Mouse (Mus musculus) olfactory bulb, adult 2 months (tissue): Measurements from ENCODE around the gene Poc1a. TPM values are rescaled to one million over a fixed set of nuclear protein-coding genes. Genes with fewer than 3 reads are reported as not detected.

Source experiments
- H3K27ac ChIP-seq: fragments of 200-500 bp; 2 replicates; pipeline ENCODE4 v1.5.1; 2012; ENCODE audit warnings: low read depth, low read length; ENCODE audit not compliant: insufficient read depth
- H3K4me1 ChIP-seq: fragments of 200-500 bp; 2 replicates; pipeline ENCODE4 v1.6.1; 2012; ENCODE audit warnings: low read length; ENCODE audit not compliant: control insufficient read depth, insufficient read depth
- H3K4me3 ChIP-seq: fragments of 200-500 bp; 2 replicates; pipeline ENCODE4 v1.5.1; 2012; ENCODE audit warnings: mild to moderate bottlenecking, low read depth, low read length, moderate library complexity; ENCODE audit not compliant: insufficient read depth
- CTCF ChIP-seq: fragments of 200-500 bp; IDR thresholded peaks from 2 replicates; pipeline ENCODE4 v1.5.1; 2012; ENCODE audit warnings: low read depth, mild to moderate bottlenecking, low read length, moderate library complexity; ENCODE audit not compliant: insufficient read depth
- POLR2A ChIP-seq: fragments of 200-500 bp; IDR thresholded peaks from 2 replicates; pipeline ENCODE4 v1.6.1; 2012; ENCODE audit warnings: mild to moderate bottlenecking, low read depth, low read length, moderate library complexity; ENCODE audit not compliant: insufficient read depth
- WGBS: fragments of 180-500 bp; shearing (Covaris S2); methylation state at CpG from one replicate; pipeline ENCODE4 v1.1.7; 2018; 5-methylcytosine and 5-hydroxymethylcytosine counted together
- polyA plus RNA-seq: library from polyadenylated mRNA; stranded (reverse); fragments of >200 nt; gene quantifications from 2 replicates; pipeline ENCODE4 v1.2.4, GENCODE M21; 2012; ENCODE audit warnings: low replicate concordance; ENCODE audit not compliant: missing spikeins, insufficient read depth, insufficient read length

The Poc1a gene
- polyA plus RNA-seq, 1 experiment: not detected

DNA sequence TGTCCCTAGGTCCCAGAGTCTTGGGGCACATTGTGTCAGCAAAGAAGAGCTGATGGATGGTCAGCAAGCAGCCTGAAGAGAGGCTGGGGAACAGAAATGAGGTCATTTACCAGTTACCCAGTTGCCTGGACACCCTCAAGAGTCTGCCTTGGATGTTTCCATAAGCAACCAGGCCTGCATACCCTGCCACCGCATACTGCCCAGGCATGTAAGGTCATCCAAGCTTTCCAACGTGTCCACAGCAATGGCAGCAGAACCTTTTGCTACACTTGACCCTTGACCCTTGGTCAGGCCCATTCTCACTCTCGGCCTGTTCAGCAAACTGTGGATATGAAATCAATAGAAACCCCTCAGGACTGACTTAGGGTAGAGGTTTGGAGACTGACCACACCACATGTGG lies 19.4 kb upstream of the Poc1a start:
- Histone ChIP-seq H3K4me3 (no peak overlapping the region), H3K27ac (no peak overlapping the region), H3K4me1 (no peaks in the 10 kb centered on the region)
- TF ChIP-seq CTCF: no peak
- no peak for TF ChIP-seq POLR2A
- 92% methylated on average over 3 of the region's 3 CpGs for WGBS

DNA sequence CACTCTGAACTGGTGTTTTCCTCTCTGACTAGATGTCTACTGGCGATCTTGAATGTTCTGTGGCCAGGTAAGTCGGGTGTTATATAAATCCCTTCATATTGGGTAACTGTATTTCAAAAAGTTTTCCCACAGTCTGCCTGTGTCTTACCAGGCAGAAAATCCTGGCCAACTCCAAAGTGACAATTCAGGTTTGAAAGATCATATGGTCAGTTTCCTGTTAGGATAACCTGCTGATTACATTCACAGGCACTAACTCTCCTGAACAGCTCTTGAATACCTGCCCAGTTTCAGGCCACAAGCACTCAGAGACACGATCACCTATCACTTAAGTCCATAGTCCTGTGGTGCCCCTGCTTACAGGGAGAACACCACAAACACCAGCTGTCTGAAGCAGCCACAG lies 18.8 kb upstream of the Poc1a start:
- H3K4me3 ChIP-seq: no peak overlapping the region
- H3K4me1 ChIP-seq: no peaks in the 10 kb centered on the region
- 84% methylated on average over 3 of the region's 3 CpGs for WGBS
- H3K27ac ChIP-seq: no peak overlapping the region
- TF ChIP-seq CTCF (no peak), POLR2A (no peak)

DNA sequence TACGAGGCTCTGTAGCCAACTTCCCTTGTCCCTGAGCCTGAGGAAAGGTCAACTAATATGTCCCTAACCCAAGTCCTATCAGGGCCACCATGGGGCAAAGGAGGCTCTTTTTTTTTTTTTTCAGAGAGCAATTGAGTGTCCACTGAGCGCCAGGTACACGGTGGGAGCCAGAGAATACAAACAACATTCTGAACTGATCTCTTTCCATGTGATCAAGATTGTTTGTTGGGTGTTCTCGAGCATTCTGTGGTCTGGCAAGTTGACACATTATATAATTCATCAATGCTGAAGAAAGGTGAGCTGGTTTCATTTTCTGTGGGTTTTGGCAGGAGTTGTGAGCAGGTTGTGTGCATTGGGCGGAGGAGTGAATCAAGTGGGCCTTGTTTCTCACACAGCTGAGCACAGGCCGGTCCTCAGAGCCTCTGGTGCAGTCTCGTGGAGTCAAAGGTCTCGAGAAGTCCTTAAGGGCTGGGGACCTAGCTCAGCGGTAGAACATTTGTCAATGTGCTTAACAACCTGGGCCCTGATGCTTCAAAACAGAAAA lies 17.4 kb upstream of the Poc1a start:
- Histone ChIP-seq H3K27ac (no peak overlapping the region), H3K4me3 (no peak overlapping the region), H3K4me1 (no peaks in the 10 kb centered on the region)
- TF ChIP-seq POLR2A: no peak
- TF ChIP-seq CTCF: no peak
- WGBS: 80% methylated on average over 9 of the region's 9 CpGs

DNA sequence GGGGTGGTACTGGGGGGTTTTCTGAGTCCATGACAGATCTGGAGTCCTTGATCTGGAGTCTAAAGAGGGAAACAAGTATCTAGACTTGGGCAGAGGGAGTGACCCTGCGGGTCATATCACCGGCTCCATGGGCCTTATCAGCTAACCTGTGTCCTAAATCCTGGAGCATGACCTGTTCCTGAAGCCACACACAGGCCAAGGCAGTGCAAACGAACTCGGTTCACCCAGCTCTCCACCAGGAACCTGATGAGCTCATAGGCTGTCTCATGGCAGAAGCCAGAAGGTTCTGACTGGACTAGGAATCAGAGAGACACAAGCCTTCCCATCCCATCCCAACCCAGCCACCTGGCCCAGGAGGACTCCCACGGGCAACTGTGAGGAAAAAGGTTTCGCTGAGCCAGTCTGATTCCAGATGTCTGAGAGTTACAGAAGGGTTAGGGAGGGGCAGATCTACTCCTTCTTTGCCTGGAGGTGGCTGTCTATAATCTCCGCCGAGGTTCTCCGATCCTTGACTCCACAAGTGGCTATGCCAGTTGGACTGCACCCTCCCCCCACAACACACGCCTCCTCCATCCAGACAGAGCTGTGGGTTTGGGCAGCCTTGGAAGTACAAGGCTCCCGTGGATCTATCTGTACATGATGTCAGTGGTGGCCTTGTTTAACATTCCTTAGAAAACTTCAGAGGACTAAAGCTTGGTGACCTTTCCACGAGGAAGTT lies 15.3 kb upstream of the Poc1a start:
- no peak overlapping the region for H3K4me3 ChIP-seq
- H3K27ac ChIP-seq: no peak overlapping the region
- peaks cover 9% of the 10 kb centered on the region for H3K4me1 ChIP-seq
- TF ChIP-seq POLR2A (no peak), CTCF (no peak)
- WGBS: 86% methylated on average over 12 of the region's 12 CpGs

DNA sequence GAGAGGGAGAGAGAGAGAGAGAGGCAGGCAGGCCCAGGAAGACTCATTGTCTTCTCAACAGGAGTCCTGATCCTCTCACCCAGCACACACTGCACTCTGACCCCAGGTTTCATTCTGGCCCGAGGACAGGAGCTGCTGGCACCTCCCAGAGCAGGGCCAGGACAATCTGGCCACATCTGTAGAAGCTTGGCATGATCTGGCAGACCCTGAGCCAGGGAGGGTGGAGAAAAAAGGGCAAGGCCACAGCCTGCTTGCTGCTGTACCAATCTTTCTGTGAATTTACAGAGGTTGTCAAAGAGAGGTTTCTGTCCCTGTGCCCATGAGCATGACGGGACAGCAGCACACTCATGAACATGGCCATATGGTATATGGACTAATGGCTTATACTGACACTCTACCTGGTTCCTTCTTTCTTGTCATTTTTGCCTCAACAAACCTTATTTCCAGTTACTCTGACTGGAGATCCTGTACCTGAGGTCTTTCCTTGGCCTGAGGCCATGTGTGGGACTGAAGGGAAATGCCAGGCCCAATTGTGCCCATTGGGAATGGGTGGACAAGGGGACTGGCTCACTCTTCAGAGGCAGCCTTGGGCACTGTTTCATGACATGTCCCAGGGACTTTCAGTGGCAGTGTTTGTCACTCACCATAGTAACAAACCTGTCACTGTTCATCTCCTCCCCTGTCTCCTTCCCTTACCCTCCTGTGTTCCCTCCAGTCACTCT lies 13.8 kb upstream of the Poc1a start:
- Histone ChIP-seq H3K4me3 (no peak overlapping the region), H3K27ac (no peak overlapping the region), H3K4me1 (peaks cover 9% of the 10 kb centered on the region)
- WGBS: 64% methylated on average over 2 of the region's 2 CpGs
- TF ChIP-seq POLR2A (no peak), CTCF (no peak)

DNA sequence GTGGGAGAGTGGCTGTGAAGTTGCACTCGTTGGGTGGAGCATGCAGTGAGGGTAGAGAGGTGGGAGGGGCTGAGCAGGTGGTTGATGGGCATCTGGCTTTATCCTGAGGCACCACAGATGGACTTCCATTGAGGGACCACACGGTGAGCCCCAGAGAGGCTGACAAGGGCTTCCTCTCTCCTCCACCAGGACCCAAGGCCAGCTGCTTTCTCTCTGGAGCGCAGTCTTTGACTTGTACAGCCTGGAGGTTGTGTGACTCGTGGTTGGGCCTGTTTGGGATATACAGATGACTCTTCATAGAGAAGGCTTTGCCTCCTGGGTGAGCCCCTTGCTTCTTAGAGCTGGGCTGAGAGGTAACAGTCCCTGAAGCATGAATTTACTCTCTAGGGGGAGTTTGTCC lies 12.4 kb upstream of the Poc1a start:
- H3K4me1 ChIP-seq: peaks cover 9% of the 10 kb centered on the region
- 62% methylated on average over 4 of the region's 4 CpGs for WGBS
- H3K27ac ChIP-seq: no peak overlapping the region
- no peak overlapping the region for H3K4me3 ChIP-seq
- no peak for TF ChIP-seq POLR2A
- no peak for TF ChIP-seq CTCF

DNA sequence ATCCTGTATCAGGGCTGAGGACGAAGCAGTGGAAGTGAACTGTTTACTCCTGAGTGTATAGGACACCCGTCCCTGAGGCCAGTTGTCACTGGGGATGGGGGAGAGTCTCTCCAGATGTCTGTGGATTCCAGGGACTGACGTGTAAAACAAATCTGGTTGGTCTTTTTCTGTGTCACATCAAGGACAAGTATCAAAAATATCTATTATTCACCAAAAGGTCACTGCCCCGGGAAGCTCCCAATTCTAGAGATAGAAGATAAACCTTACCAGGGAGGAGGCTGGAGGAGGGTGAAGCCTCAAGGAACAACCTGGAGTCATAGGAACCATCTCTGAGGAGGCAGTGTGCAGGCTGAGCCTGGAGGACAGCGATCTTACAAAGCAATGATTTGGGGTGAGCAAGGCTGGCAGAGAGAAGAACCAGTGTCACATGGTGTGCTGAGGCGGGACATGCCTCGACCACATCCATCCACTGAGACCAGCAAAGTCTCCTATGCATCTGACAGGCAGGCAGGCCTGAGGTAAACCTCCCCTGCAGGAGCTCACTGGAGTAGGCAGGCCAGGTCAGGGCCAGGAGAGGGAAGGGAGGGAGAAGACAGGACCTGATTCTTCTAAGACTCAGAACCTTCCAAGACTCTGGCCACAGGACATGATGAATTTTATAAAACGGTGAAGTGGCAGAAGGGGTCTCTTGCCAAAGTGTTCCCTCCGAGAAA lies 11.6 kb upstream of the Poc1a start:
- 70% methylated on average over 9 of the region's 9 CpGs for WGBS
- Histone ChIP-seq H3K4me3 (no peak overlapping the region), H3K4me1 (peaks cover 9% of the 10 kb centered on the region), H3K27ac (no peak overlapping the region)
- TF ChIP-seq CTCF (no peak), POLR2A (no peak)

DNA sequence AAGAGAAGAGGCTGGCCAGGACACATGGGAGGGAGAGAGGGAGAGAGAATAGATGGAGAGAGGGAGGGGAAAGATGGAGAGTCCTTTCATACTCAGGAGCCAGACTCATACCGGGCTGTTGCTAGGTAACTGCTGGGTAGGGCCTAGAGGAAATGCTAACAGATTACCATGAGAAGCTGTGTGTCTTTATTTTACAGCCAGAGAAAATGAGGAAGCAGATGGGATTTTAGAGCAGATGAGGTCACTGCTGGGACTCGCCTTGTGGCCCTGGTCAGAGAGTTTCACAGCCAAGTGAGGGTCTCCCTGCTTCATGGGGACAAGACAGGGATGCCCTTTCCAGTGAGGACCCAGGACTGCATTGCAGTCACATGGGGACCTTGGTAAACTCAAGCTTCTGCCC lies 11.0 kb upstream of the Poc1a start:
- TF ChIP-seq POLR2A (no peak), CTCF (no peak)
- no peak overlapping the region for H3K4me3 ChIP-seq
- no peak overlapping the region for H3K27ac ChIP-seq
- 32% methylated on average over 2 of the region's 2 CpGs for WGBS
- H3K4me1 ChIP-seq: peaks cover 9% of the 10 kb centered on the region

DNA sequence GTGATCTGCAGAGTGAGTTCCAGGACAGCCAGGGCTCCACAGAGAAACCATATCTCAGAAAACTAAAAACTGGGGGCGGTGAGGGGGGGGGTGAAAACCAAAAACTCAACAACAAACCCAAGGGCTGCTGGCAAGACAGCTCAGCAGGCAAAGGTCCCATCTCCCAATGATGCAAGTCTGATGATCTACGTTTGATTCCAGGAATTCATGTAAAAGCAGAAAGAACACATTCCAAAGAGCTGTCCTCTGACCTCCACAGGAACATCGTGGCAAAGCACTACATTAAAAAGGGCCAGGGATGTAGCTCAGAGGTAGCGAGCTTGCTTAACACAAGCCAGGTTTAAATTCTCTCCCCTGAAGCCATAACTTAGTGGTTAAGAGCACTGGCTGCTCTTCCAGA lies 10.2 kb upstream of the Poc1a start:
- Histone ChIP-seq H3K4me1 (peaks cover 9% of the 10 kb centered on the region), H3K27ac (no peak overlapping the region), H3K4me3 (no peak overlapping the region)
- TF ChIP-seq CTCF: no peak
- TF ChIP-seq POLR2A: no peak
- 85% methylated on average over 4 of the region's 4 CpGs for WGBS
